Mouse (Mus musculus): ENCODE results near the gene Smoc1.

GRCm38 (mm10) chr12:81031579-81031978 lies 5.0 kb downstream of the Smoc1 start:
- TF ChIP-seq POLR2A (IDR thresholded peaks at IDR 0.05; ENCODE audit: insufficient read depth, low read depth, low read length) (no peak), EP300 (IDR thresholded peaks at IDR 0.05; ENCODE audit: insufficient read depth, low read depth, low read length) (no peak), CTCF (IDR thresholded peaks at IDR 0.05) (no peak)
